Mouse (Mus musculus) inflammation-experienced regulatory T-cells, adult 6 months (primary cell): ENCODE data around the gene AC109138.7. TPM values are rescaled to one million over a fixed set of nuclear protein-coding genes. Genes with fewer than 3 reads are reported as not detected.
A peak's percentile ranks its signal among the peaks of the same experiment; 100 is the strongest.

Source experiments
- ATAC-seq: one replicate; pipeline ENCODE4 v1.8.0; 2017
- polyA plus RNA-seq, 3 experiments: library from polyadenylated mRNA; unstranded; fragments of 100-300 nt; shearing (Covaris generic); gene quantifications; one replicate each; pipeline ENCODE4 v1.2.1; 2017

Gene AC109138.7
- polyA plus RNA-seq, 3 experiments from 2014 or later, result not detected

DNA sequence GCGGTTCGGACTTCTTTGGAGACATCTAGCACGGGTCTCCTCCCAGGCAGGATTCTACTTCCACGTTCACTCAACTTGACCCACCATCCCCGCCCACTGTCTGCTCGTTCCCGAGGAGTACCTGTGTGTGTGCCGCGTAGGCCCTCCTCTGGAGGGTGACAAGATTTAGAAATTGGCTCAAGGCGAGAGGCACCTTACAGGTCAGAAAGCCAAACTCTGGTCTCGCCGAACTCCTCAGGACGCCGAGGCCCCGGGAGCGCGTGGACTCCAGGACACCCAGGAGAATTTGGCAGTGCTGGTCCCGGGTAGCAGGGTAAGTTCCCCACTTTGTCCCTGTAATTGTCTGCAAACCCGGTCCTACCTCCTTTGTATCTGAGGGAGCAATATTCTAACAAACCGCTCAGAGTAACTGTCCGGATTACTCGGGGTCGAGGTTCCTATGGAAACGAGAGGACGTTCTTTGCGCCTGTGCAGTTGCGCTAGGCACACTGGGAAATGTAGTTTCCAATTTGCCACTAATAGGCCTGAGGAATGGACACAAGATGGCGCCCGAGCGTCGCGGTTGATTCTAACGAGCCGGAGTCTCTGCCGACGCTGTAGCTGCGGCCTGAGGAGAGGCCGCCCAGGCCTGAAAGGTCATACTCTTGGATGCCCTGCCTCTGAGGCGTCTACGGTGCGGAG, 43.2 kb downstream of the AC109138.7 start:
- ATAC-seq, result peak; percentile 92

DNA sequence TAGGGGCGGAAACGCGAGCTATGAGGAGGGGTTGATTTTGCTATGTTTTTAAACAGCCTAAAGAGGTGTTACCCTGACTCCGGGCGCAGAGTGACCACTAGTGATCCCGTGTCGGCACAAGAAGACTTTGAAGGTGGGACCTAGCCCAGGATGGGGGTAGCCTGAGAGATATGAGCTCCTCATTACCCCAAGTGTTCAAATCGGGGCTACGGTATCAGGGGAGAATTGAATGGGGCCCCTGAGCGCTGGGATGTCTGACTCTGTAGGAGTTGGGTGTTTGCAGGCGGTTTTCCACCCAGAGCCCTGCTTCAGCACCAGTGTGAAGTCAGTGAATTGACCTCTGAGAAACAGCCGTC, 43.7 kb downstream of the AC109138.7 start:
- no peak for ATAC-seq

DNA sequence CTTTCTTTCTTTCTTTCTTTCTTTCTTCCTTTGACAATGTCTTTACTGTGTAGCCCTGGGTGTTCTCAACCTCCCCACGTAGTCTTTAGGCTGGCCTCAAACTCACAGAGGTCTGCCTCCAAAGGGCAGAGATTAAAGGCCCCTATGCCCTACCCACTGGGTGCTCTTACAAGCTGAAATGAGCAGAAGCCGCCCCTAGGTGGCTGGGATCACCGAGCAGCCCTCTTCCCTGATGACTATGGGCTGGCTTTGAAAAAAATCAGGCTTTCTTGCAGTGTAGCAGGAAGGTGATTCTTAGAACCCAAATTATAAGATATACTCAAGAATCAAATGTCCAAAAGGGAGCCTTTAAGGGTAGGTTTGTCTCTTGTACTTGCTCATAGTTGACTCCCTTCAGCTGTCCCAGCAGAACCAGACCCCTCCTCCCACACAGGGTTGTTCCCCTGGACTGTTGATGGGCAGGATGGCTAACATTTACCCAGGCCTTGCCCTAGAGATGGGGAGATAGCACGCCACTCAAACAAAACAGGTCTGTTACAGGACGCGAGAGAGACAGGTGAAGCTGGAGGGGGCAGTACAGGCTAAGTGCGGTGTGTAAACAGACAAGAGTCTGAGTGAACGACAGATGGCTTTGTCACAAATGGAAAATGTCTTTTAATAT, 47.0 kb downstream of the AC109138.7 start:
- peak; percentile 29 for ATAC-seq

DNA sequence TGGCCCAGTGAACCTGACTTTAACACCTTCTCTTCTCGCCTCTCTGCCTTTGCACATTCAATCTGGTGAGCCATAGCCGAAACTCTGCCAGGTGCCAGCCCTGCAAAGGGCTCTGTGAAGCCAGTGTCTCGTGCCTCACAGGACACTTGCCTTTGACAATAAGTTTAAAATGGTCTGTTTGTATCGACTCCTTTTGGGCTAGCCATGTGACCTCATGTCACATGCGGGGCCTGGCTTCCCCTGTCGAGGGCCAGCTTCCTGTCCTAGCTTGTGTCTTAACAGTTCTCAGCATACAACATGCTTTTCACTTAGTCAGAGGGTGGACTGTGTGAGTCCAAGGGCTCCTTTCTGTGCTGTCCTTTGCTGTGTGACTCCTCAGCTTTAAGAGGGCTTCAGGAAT, 48.6 kb downstream of the AC109138.7 start:
- ATAC-seq, result no peak

- no peak for ATAC-seq
These were observed 49.5 kb downstream of the AC109138.7 start for GRCm38 (mm10) chr19:4263702-4264101.

DNA sequence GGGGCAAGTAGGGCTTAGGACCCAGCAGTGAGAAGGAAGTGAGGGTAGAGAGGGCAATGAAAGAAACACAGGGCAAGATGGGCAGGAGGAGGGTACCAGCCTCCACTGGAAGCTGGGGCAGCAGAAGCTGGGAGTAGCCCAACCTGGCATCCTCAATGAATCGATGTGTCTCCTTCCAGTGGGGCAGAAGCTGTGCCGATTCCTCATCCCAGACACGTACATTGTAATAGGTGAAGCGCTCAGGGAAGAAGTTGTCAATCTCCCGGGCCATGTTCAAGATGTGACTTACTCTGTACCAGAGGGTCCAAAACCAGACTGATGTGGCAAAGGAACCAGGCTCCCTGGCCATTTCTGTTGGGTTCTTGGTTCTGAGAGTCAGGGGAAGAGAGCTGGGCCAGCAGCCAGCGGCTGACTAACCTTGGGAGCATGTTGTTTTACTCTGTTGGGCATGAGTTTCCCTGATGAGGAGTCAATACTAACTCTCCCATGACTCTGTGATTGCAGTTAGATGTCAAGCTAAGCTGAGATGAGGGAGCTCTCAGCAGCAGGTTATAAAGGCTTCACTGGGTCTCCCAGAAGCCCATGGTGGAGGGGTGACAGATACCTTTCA, 50.1 kb downstream of the AC109138.7 start:
- no peak for ATAC-seq

DNA sequence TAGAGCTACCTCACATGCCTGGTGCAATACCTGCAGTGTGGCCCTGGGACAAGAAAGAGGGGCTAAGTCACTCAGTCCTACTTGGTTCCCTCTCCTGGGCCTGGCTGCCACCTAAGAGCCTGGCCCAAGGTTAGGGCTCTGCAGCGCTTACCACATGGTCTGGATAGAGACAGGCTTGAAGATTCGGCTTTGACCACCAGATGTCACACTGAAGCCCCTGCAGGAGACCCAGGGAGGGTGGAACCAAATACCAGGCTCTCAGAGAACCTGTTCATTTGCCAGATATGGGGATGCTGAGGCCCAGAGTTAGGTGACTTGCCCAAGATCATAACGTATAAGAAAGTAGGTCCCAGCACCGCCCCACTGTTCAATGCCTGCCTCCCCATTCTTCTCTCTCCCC, 51.8 kb downstream of the AC109138.7 start:
- ATAC-seq, result no peak

- ATAC-seq, result peak; percentile 65
These were observed 54.6 kb downstream of the AC109138.7 start, which contains the start of gene Ssh3 for GRCm38 (mm10) chr19:4268566-4269361. Gene Ssh3 (minus strand): TSS chr19:4269180.

- no peak for ATAC-seq
These were observed 56.0 kb downstream of the AC109138.7 start for GRCm38 (mm10) chr19:4270187-4270586.

- ATAC-seq, result no peak
These were observed 56.8 kb downstream of the AC109138.7 start for GRCm38 (mm10) chr19:4270972-4271371.

DNA sequence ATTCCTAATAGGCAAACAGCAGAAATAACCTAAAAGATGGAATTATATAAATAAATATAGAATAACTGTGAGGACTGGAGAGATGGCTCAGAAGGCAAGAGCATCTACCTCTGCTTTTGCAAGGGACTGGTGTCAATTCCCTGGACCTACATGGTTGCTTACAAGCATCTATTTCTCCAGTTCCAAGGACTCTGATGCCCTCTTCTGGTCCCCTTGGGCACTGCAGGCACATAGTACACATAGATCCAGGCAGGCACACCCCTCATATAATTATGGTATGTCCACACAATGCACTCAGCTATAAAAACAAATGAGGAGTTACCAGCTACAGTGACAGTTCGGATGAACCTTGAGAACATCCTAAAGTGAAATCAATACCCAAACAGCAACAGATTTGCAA, 65.3 kb downstream of the AC109138.7 start:
- no peak for ATAC-seq

GRCm38 (mm10) chr19:4280425-4280824, 66.3 kb downstream of the AC109138.7 start:
- ATAC-seq, result no peak

Other genes starting within 250 kb of the AC109138.7 start
- gene Aldh3b2, start 242.0 kb upstream of the AC109138.7 start, polyA plus RNA-seq, result not detected
- gene Acy3, start 227.8 kb upstream of the AC109138.7 start, polyA plus RNA-seq, result 1 to 10 TPM in 2 of 3 experiments, under 1 TPM in 1; 0.73 to 2.3 (median 2.2) TPM
- not detected for gene Tbx10, start 221.6 kb upstream of the AC109138.7 start, polyA plus RNA-seq
- gene Nudt8, start 213.8 kb upstream of the AC109138.7 start, polyA plus RNA-seq, result 10 to 100 TPM; 10.3 to 16.2 (median 15.9) TPM
- gene Gm49405, start 213.7 kb upstream of the AC109138.7 start, polyA plus RNA-seq, result under 1 TPM; 0.16 to 0.99 (median 0.44) TPM
- 1 to 10 TPM in 2 of 3 experiments, under 1 TPM in 1; 0.31 to 2.8 (median 1.6) TPM for gene Doc2g, start 211.0 kb upstream of the AC109138.7 start, polyA plus RNA-seq
- gene Ndufv1, start 201.6 kb upstream of the AC109138.7 start, polyA plus RNA-seq, result 100 to 1,000 TPM; 104 to 136 (median 114) TPM
- 100 to 1,000 TPM; 417 to 553 (median 508) TPM for gene Gstp1, start 176.4 kb upstream of the AC109138.7 start, polyA plus RNA-seq
- 10 to 100 TPM in 1 of 3 experiments, 1 to 10 TPM in 1, under 1 TPM in 1; 0.72 to 12.0 (median 5.0) TPM for gene Gstp2, start 168.3 kb upstream of the AC109138.7 start, polyA plus RNA-seq
- gene Gstp3, start 154.8 kb upstream of the AC109138.7 start, polyA plus RNA-seq, result 100 to 1,000 TPM; 178 to 293 (median 197) TPM
- not detected for gene Cabp2, start 132.8 kb upstream of the AC109138.7 start, polyA plus RNA-seq
- 100 to 1,000 TPM; 329 to 406 (median 406) TPM for gene Cdk2ap2, start 117.2 kb upstream of the AC109138.7 start, polyA plus RNA-seq
- gene Pitpnm1, start 114.4 kb upstream of the AC109138.7 start, polyA plus RNA-seq, result 100 to 1,000 TPM in 1 of 3 experiments, 10 to 100 TPM in 2; 80.6 to 147 (median 88.8) TPM
- 100 to 1,000 TPM; 171 to 228 (median 197) TPM for gene Aip, start 88.5 kb upstream of the AC109138.7 start, polyA plus RNA-seq
- gene Gpr152, start 74.6 kb upstream of the AC109138.7 start, polyA plus RNA-seq, result under 1 TPM in 1 of 3 experiments, not detected in 2; 0.22 TPM
- gene Cabp4, start 70.3 kb upstream of the AC109138.7 start, polyA plus RNA-seq, result 1 to 10 TPM in 1 of 3 experiments, under 1 TPM in 2; 0.91 to 1.1 (median 0.97) TPM
- 100 to 1,000 TPM; 228 to 269 (median 241) TPM for gene Coro1b, start 65.7 kb upstream of the AC109138.7 start, polyA plus RNA-seq
- gene Ptprcap, start 60.8 kb upstream of the AC109138.7 start, polyA plus RNA-seq, result 100 to 1,000 TPM; 802 to 889 (median 855) TPM
- 10 to 100 TPM; 26.3 to 35.3 (median 30.1) TPM for gene Rps6kb2, start 51.0 kb upstream of the AC109138.7 start, polyA plus RNA-seq
- 10 to 100 TPM in 2 of 3 experiments, 1 to 10 TPM in 1; 5.2 to 12.9 (median 11.9) TPM for gene Carns1, start 38.9 kb upstream of the AC109138.7 start, polyA plus RNA-seq
- 100 to 1,000 TPM; 608 to 658 (median 621) TPM for gene Tbc1d10c, start 23.1 kb upstream of the AC109138.7 start, polyA plus RNA-seq
- gene Ppp1ca, start 22.3 kb upstream of the AC109138.7 start, polyA plus RNA-seq, result 1,000 to 10,000 TPM in 1 of 3 experiments, 100 to 1,000 TPM in 2; 808 to 1,210 (median 823) TPM
- gene Rad9a, start 12.7 kb upstream of the AC109138.7 start, polyA plus RNA-seq, result 10 to 100 TPM; 43.6 to 63.0 (median 59.1) TPM
- gene Clcf1, start 119 bp upstream of the AC109138.7 start, polyA plus RNA-seq, result 10 to 100 TPM; 13.4 to 51.6 (median 33.9) TPM
- gene Pold4, start 17.5 kb downstream of the AC109138.7 start, polyA plus RNA-seq, result 100 to 1,000 TPM in 2 of 3 experiments, 10 to 100 TPM in 1; 96.4 to 134 (median 118) TPM
- gene Ssh3, start 54.8 kb downstream of the AC109138.7 start, polyA plus RNA-seq, result 10 to 100 TPM in 2 of 3 experiments, 1 to 10 TPM in 1; 9.6 to 14.5 (median 13.6) TPM
- 1 to 10 TPM in 2 of 3 experiments, under 1 TPM in 1; 0.87 to 3.0 (median 2.3) TPM for gene Ankrd13d, start 68.8 kb downstream of the AC109138.7 start, polyA plus RNA-seq
- 10 to 100 TPM; 81.3 to 90.8 (median 85.9) TPM for gene Grk2, start 91.9 kb downstream of the AC109138.7 start, polyA plus RNA-seq
- 10 to 100 TPM; 67.5 to 97.8 (median 86.3) TPM for gene Kdm2a, start 183.9 kb downstream of the AC109138.7 start, polyA plus RNA-seq
- 1 to 10 TPM in 2 of 3 experiments, under 1 TPM in 1; 0.75 to 2.5 (median 2.4) TPM for gene Rhod, start 225.1 kb downstream of the AC109138.7 start, polyA plus RNA-seq